Mouse (Mus musculus): ENCODE results near the gene Ahdc1. TPM values are rescaled to one million over a fixed set of nuclear protein-coding genes. Genes with fewer than 3 reads are reported as not detected.

Gene Ahdc1
- polyA plus RNA-seq, 1 experiment = 23.7 TPM

GRCm38 (mm10) chr4:133063799-133064198, 52.7 kb downstream of the Ahdc1 start:
- Histone ChIP-seq H3K36me3 (ENCODE audit: control insufficient read depth, insufficient read depth, low read length) (peaks cover 63% of the 10 kb centered on the region), H3K4me3 (ENCODE audit: low read depth, low read length) (no peak overlapping the region), H3K27ac (ENCODE audit: insufficient read depth, low read depth, low read length) (peak overlapping the region; percentile 30; the same call in 1 of the 2 replicates), H3K4me1 (ENCODE audit: control insufficient read depth, insufficient read depth, insufficient read length, low read length) (peaks cover 16% of the 10 kb centered on the region), H3K27me3 (ENCODE audit: control insufficient read depth, insufficient read depth, low read length) (no peaks in the 10 kb centered on the region)
- TF ChIP-seq POLR2A (IDR thresholded peaks at IDR 0.05; ENCODE audit: low read depth, low read length) = no peak
- TF ChIP-seq CTCF (IDR thresholded peaks at IDR 0.05; ENCODE audit: extremely low read depth, insufficient read length, insufficient replicate concordance, low read depth, low read length) = no peak
- WGBS = 55% methylated on average over 13 of the region's 13 CpGs

GRCm38 (mm10) chr4:133064791-133065190, 53.7 kb downstream of the Ahdc1 start:
- no peak for TF ChIP-seq POLR2A (IDR thresholded peaks at IDR 0.05; ENCODE audit: low read depth, low read length)
- TF ChIP-seq CTCF (IDR thresholded peaks at IDR 0.05; ENCODE audit: extremely low read depth, insufficient read length, insufficient replicate concordance, low read depth, low read length) = no peak
- 97% methylated on average over 19 of the region's 19 CpGs for WGBS
- Histone ChIP-seq H3K27me3 (ENCODE audit: control insufficient read depth, insufficient read depth, low read length) (no peaks in the 10 kb centered on the region), H3K36me3 (ENCODE audit: control insufficient read depth, insufficient read depth, low read length) (peaks cover 63% of the 10 kb centered on the region), H3K27ac (ENCODE audit: insufficient read depth, low read depth, low read length) (no peak overlapping the region), H3K4me3 (ENCODE audit: low read depth, low read length) (no peak overlapping the region), H3K4me1 (ENCODE audit: control insufficient read depth, insufficient read depth, insufficient read length, low read length) (peaks cover 9% of the 10 kb centered on the region)

DNA sequence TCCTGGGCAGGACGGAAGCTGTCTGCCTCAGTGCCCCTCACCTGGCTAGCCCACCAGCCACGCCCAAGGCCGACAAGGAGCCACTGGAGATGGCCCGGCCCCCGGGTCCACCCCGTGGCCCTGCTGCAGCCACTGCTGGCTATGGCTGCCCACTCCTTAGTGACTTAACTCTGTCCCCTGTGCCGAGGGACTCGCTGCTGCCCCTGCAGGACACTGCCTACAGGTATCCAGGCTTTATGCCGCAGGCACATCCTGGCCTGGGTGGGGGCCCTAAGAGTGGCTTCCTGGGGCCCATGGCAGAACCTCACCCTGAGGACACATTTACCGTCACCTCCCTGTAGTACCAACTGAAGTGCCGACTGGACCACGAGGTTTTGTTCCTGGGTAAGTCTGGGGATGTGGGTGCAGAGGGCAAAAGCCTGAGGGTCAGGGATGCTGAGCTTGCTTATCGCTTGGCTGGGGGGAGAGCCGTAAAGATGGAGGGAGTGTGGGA, 54.9 kb downstream of the Ahdc1 start:
- 94% methylated on average over 14 of the region's 14 CpGs for WGBS

DNA sequence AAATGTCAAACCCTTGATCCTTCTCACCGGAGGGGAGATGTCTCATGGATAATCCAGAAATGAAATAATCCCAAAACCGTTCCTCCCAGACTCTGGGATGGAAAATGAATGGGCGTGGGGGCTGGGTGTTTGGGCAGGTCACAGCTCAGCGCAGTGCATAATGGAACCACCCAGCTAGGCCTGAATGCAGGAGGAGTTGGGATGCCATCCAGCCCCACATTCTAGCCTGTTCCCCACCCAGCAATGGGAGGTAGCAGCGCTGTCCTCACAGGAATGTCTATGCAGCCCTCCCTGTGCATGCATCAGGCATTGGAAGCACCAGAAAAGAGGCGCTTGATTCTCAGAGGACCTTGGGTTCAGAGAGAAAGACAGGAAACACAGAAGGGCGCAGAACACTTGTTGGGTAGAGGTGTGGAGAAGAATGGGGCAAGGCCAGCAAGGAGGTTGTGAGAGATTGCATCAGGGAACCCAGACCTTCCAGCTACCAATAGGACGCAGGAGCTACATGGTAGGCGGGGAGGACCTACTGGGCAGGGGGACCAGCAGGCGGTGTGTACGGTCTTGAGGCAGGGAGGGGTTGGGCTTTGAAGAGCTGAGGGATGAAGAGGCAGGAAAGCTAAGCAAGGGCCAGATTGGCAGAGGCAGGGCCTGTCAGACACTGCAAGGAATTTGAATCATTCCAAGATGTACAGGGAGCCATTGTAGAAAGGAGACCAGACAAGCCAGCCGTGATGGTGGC, 57.5 kb downstream of the Ahdc1 start:
- 91% methylated on average over 12 of the region's 12 CpGs for WGBS
- Histone ChIP-seq H3K4me1 (ENCODE audit: control insufficient read depth, insufficient read depth, insufficient read length, low read length) (peaks cover 9% of the 10 kb centered on the region), H3K27me3 (ENCODE audit: control insufficient read depth, insufficient read depth, low read length) (no peaks in the 10 kb centered on the region), H3K36me3 (ENCODE audit: control insufficient read depth, insufficient read depth, low read length) (peaks cover 36% of the 10 kb centered on the region), H3K27ac (ENCODE audit: insufficient read depth, low read depth, low read length) (no peak overlapping the region), H3K4me3 (ENCODE audit: low read depth, low read length) (no peak overlapping the region)
- TF ChIP-seq POLR2A (IDR thresholded peaks at IDR 0.05; ENCODE audit: low read depth, low read length) (no peak), CTCF (IDR thresholded peaks at IDR 0.05; ENCODE audit: extremely low read depth, insufficient read length, insufficient replicate concordance, low read depth, low read length) (no peak)

More for the DNA sequence above, 54.9 kb downstream of the Ahdc1 start:
- no peaks in the 10 kb centered on the region for H3K27me3 ChIP-seq (ENCODE audit: control insufficient read depth, insufficient read depth, low read length)
- TF ChIP-seq POLR2A (IDR thresholded peaks at IDR 0.05; ENCODE audit: low read depth, low read length) (no peak), CTCF (IDR thresholded peaks at IDR 0.05; ENCODE audit: extremely low read depth, insufficient read length, insufficient replicate concordance, low read depth, low read length) (no peak)
- peaks cover 59% of the 10 kb centered on the region for H3K36me3 ChIP-seq (ENCODE audit: control insufficient read depth, insufficient read depth, low read length)
- no peak overlapping the region for H3K4me3 ChIP-seq (ENCODE audit: low read depth, low read length)
- H3K4me1 ChIP-seq (ENCODE audit: control insufficient read depth, insufficient read depth, insufficient read length, low read length) = peaks cover 9% of the 10 kb centered on the region
- H3K27ac ChIP-seq (ENCODE audit: insufficient read depth, low read depth, low read length) = no peak overlapping the region

- no peak overlapping the region for H3K4me3 ChIP-seq (ENCODE audit: low read depth, low read length)
- H3K36me3 ChIP-seq (ENCODE audit: control insufficient read depth, insufficient read depth, low read length) = peaks cover 20% of the 10 kb centered on the region
- peaks cover 2% of the 10 kb centered on the region; the same call in 1 of the 2 replicates for H3K4me1 ChIP-seq (ENCODE audit: control insufficient read depth, insufficient read depth, insufficient read length, low read length)
- peak overlapping the region; percentile 2; the same call in 1 of the 2 replicates for H3K27ac ChIP-seq (ENCODE audit: insufficient read depth, low read depth, low read length)
- no peaks in the 10 kb centered on the region for H3K27me3 ChIP-seq (ENCODE audit: control insufficient read depth, insufficient read depth, low read length)
- 91% methylated on average over 3 of the region's 3 CpGs for WGBS
- no peak for TF ChIP-seq CTCF (IDR thresholded peaks at IDR 0.05; ENCODE audit: extremely low read depth, insufficient read length, insufficient replicate concordance, low read depth, low read length)
- TF ChIP-seq POLR2A (IDR thresholded peaks at IDR 0.05; ENCODE audit: low read depth, low read length) = no peak
Measured at GRCm38 (mm10) chr4:133070388-133070787, 59.3 kb downstream of the Ahdc1 start.

GRCm38 (mm10) chr4:133070821-133071372, 59.8 kb downstream of the Ahdc1 start:
- 76% methylated on average over 5 of the region's 5 CpGs for WGBS
- no peak for TF ChIP-seq POLR2A (IDR thresholded peaks at IDR 0.05; ENCODE audit: low read depth, low read length)
- TF ChIP-seq CTCF (IDR thresholded peaks at IDR 0.05; ENCODE audit: extremely low read depth, insufficient read length, insufficient replicate concordance, low read depth, low read length) = no peak
- peaks cover 2% of the 10 kb centered on the region; the same call in 1 of the 2 replicates for H3K4me1 ChIP-seq (ENCODE audit: control insufficient read depth, insufficient read depth, insufficient read length, low read length)
- peak overlapping the region; percentile 2; the same call in 1 of the 2 replicates for H3K27ac ChIP-seq (ENCODE audit: insufficient read depth, low read depth, low read length)
- H3K27me3 ChIP-seq (ENCODE audit: control insufficient read depth, insufficient read depth, low read length) = no peaks in the 10 kb centered on the region
- peaks cover 15% of the 10 kb centered on the region for H3K36me3 ChIP-seq (ENCODE audit: control insufficient read depth, insufficient read depth, low read length)
- no peak overlapping the region for H3K4me3 ChIP-seq (ENCODE audit: low read depth, low read length)

DNA sequence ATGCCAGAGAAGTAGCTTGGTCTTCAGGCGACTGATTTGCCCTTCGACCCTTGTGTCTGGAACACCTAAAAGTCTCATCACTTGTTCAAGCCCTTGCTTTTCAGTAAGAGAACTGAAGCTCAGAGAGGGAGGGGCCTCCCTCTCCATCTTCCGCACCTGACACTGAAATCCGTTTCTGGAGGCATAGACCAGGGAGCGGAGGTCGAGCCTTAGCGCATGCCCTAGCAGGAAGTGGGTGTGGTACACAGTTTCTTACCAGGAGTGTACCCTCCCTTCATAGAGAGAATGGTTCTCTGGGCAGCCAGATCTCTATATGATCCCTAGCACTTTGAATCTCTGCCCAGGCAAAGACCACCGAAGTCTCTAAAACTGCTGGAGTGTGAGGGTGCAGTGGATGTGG, 62.1 kb downstream of the Ahdc1 start:
- no peaks in the 10 kb centered on the region for H3K27me3 ChIP-seq (ENCODE audit: control insufficient read depth, insufficient read depth, low read length)
- no peak overlapping the region for H3K4me3 ChIP-seq (ENCODE audit: low read depth, low read length)
- TF ChIP-seq CTCF (IDR thresholded peaks at IDR 0.05; ENCODE audit: extremely low read depth, insufficient read length, insufficient replicate concordance, low read depth, low read length) (no peak), POLR2A (IDR thresholded peaks at IDR 0.05; ENCODE audit: low read depth, low read length) (no peak)
- WGBS = 58% methylated on average over 8 of the region's 8 CpGs
- peaks cover 8% of the 10 kb centered on the region for H3K36me3 ChIP-seq (ENCODE audit: control insufficient read depth, insufficient read depth, low read length)
- peaks cover 2% of the 10 kb centered on the region; the same call in 1 of the 2 replicates for H3K4me1 ChIP-seq (ENCODE audit: control insufficient read depth, insufficient read depth, insufficient read length, low read length)
- no peak overlapping the region for H3K27ac ChIP-seq (ENCODE audit: insufficient read depth, low read depth, low read length)
